Mouse (Mus musculus) v-Abl transformed pro-B cells (cell line): ENCODE measurements around the gene Klhl41.

ENCODE experiments used
- in situ Hi-C, 2 experiments: fragments of 400-800 bp; cut with MboI; formaldehyde crosslinking; loops; one replicate each; pipeline ENCODE4 v1.15.1; 2025; ENCODE audit not compliant: unreplicated experiment in 2 of 2

The Klhl41 gene

DNA sequence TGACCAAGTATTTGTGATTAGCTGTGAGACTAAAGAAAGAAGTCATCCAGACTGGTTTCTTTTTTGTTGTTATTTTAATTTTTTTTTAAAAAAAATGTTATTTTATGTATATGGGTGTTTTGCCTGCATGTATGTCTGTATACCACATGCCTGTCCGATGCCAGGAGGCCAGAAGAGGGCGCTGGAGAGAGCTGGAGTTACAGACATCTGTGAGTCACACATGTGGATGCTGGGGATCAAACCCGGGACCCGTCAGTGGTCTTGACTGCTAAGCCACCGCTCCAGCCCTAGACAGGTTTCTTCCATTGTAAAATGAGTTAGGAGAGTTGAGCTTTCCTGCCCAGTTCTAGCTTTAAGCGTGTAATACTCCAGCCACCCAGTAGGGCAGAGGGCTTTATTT lies 10.1 kb downstream of the Klhl41 start:
- in situ Hi-C loops, result no loop called here

- in situ Hi-C loops, result no loop called here
Observed at GRCm38 (mm10) chr2:69681931-69682330, 12.0 kb downstream of the Klhl41 start.

- in situ Hi-C loops, result no loop called here
Observed at GRCm38 (mm10) chr2:69683036-69683805, 13.3 kb downstream of the Klhl41 start.

DNA sequence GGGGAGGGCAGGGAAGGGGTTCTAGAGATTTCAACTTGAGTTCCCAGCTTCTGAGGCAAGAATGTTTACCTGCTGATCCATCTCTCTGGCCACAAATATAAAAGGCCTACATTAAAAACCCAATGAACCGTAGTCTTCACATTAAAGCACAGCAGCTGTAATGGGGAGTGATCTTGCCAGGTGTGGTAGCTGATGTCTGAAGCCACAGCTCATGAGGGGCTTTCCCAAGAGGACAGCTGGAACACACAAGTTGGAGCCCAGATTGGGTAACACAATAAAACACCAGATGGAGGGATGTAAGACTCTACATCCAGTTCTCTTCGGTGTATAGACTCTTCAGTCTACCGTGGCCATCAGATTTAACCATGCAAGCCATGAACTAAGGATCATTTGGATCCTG lies 14.6 kb downstream of the Klhl41 start:
- in situ Hi-C loops, result no loop called here

DNA sequence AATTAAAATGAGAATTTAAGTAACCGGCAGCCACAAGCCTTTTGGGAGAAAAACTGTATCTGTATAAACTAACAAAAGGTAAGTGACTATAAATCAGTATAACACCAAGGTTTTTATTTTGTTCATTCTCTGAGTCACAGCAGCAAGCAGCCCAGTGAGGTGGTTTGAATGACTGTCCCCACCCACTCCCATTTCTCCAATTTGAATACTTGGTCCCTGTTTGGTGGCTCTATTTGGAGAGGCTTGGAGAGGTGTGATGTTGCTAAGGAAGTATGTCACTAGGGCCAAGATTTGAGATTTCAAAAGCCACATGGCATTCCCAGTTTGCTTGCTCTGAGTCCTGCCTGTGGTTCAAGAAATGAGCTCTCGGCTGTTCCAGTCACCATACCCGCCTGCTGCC lies 20.3 kb downstream of the Klhl41 start:
- in situ Hi-C loops, result no loop called here

GRCm38 (mm10) chr2:69690843-69691242 lies 20.9 kb downstream of the Klhl41 start:
- in situ Hi-C loops, result no loop called here

- in situ Hi-C loops, result no loop called here
Observed at GRCm38 (mm10) chr2:69693501-69693900, 23.6 kb downstream of the Klhl41 start.

GRCm38 (mm10) chr2:69700446-69700845 lies 30.5 kb downstream of the Klhl41 start:
- in situ Hi-C loops, result loop anchor here in 1 of 2 experiments (25.0 kb wide), 1 partner anchor 1512 kb away; the partner anchor contains the start of gene Dync1i2

DNA sequence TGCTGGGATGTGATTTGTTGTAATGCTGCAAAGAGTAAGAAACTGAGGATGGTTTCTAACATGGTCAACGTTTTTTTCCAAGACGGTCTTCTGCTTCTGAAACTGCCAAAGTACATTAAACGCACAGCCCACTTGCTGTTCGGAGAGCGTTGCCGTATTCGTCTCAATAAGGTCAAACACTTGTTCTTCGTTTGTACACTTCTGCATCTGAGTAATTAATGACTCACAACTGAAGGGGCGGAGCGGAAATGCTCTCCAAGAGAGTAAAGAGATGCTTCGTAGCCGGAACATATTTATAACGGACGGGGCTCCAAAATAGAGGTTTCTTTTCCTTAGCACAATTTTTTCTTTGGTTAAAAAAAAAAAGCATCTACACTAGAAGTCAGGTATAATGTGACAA lies 42.3 kb downstream of the Klhl41 start:
- in situ Hi-C loops, result loop anchor here (10.0 to 25.0 kb wide), 2 partner anchors 173 to 1500 kb away; partner anchors contain the start of genes Dync1i2 (in 1 of the 2) and Mettl5 (in 1 of the 2)

DNA sequence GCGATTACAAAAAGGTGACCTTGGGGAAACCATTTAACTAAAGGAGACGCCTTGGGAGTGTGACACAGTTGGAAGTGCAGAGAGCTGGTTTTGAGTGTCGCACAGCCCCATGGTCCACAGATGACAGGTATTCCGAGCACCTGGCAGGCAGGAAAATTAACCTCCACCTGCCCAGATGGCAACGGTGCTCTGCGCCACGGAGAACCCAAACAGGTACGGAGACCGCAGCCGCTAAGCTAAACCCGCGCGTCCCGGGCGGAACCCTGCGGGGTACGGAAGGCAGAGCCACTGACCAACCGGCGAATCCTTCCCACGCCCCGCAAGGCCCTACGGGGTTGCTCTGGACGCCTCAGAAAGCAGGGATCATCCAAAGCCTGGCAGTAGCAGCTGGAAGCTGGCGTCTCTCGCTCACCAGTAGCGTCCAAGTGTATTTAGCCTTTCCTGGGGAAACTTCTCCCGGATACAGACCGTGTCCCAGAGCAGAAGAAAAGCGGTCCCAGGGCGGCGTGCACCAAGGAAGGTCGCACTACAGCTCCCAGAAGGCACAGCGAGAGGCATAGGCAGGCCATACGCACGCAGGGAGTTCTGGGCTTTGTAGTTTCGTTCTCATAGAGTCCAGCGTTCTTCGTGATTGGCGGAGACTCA lies 43.2 kb downstream of the Klhl41 start, which contains the start of gene Fastkd1:
Gene Fastkd1, minus strand, starts transcription at position 536 of the 645 bp plus-strand sequence.
- in situ Hi-C loops, result loop anchor here (10.0 to 25.0 kb wide), 2 partner anchors 172 to 1499 kb away; partner anchors contain the start of genes Dync1i2 (in 1 of the 2) and Mettl5 (in 1 of the 2)

- in situ Hi-C loops, result loop anchor here (10.0 to 25.0 kb wide), 2 partner anchors 171 to 1499 kb away; partner anchors contain the start of genes Dync1i2 (in 1 of the 2) and Mettl5 (in 1 of the 2)
Observed at GRCm38 (mm10) chr2:69713626-69714014, 43.7 kb downstream of the Klhl41 start.

- in situ Hi-C loops, result loop anchor here (10.0 to 25.0 kb wide), 2 partner anchors 171 to 1498 kb away; partner anchors contain the start of genes Dync1i2 (in 1 of the 2) and Mettl5 (in 1 of the 2)
Observed at GRCm38 (mm10) chr2:69714126-69714525, 44.2 kb downstream of the Klhl41 start.

DNA sequence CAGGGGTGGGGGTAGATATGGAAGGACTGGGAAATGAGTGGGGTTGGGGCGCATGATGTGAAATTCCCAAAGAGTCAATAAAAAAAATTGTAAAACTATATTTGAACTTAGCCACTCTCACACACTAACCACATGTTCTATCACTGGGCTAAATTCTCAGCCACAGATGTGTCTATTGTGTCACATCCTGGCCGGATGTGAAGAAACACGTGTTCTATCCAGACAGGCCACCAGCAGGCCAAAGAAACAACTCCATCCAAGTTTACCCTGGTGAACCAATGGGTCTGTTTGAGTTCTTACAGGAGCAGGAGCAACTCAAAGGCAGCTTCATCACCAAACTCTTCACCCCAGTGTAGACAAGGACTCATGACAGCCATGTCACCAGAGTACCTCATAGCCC lies 46.6 kb downstream of the Klhl41 start:
- in situ Hi-C loops, result loop anchor here (10.0 to 25.0 kb wide), 2 partner anchors 168 to 1496 kb away; partner anchors contain the start of genes Dync1i2 (in 1 of the 2) and Mettl5 (in 1 of the 2)

DNA sequence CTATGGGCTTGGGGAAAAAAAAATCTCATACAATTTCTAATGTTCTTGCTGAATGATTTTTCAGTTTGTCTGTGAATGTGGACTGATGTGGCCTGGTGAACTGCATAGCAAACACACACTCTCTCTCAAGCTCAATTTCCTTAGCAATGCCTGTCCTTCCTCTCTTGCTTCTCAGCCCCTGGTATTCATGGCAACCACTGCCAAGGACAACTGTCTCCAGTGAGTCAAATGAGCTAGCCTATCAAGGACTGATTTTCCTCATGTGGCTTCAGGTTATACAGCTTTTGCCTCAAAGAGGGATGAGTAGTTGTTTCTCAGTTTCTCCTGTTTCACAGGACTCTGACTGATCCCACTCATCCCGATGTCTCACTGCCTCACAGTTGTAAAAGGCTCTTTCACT lies 49.2 kb downstream of the Klhl41 start:
- in situ Hi-C loops, result loop anchor here (10.0 to 25.0 kb wide), 2 partner anchors 166 to 1493 kb away; partner anchors contain the start of genes Dync1i2 (in 1 of the 2) and Mettl5 (in 1 of the 2)

DNA sequence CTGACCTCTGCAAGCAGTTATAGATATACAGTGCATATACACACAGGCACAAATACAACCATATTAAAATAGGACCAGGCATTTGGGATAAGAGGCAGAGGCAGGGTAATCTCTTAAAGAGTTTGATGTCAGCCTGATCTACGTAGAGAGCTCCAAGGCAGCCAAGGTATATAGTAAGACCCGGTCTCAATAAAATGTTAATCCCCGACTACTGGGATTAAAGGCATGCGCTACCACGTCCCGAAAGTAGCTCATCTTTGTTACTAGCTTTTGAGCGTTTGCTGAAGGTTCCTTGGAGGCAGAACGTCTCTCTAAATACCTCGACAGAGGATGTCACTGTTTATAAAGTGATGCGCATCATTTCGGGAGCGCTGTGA lies 52.3 kb downstream of the Klhl41 start, which contains the start of gene Ppig:
Gene Ppig, plus strand, starts transcription at position 273 of the 377 bp plus-strand sequence.
- in situ Hi-C loops, result loop anchor here in 1 of 2 experiments (25.0 kb wide), 1 partner anchor 1490 kb away; the partner anchor contains the start of gene Dync1i2

GRCm38 (mm10) chr2:69722650-69723518 lies 53.0 kb downstream of the Klhl41 start:
- in situ Hi-C loops, result loop anchor here in 1 of 2 experiments (25.0 kb wide), 1 partner anchor 1489 kb away; the partner anchor contains the start of gene Dync1i2

DNA sequence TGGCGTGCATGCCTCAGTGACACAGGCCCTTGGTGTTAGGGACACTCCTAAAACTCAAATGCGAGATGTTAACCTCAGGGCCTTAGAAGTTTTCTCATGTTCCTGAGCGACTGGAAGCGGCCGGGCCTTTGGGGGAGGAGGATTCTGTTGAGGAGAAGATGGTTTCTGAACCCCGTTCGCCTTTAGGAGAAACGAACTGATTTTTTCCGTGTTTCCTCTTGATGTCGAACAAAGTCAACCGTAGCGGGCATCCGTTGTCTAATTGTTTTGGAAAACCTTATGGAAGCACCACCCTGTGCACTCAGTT lies 53.6 kb downstream of the Klhl41 start:
- in situ Hi-C loops, result loop anchor here in 1 of 2 experiments (25.0 kb wide), 1 partner anchor 1489 kb away; the partner anchor contains the start of gene Dync1i2
